Comparison of ENCODE assay signal across 17 mouse cellular contexts in genomic region chr5:120183321-120183720, GRCm38 (mm10).
DNase-seq lines count a peak whose midpoint lies in the region; ATAC-seq lines count a peak whose summit lies in the region.
"Had no signal": no experiment of that assay in that cellular context is flagged by ENCODE, and none has a peak within 500 bp of the region (broad histone marks: within the 10 kb centered on the region; RNA-seq: fewer than 3 reads in every experiment).

No protein-coding gene starts in this region.

- H3K27ac ChIP-seq in forebrain, embryonic 10.5 days = peak overlapping the region; percentile 40; the same call in 1 of the 2 replicates
- H3K27ac ChIP-seq in forebrain, embryonic 14.5 days (ENCODE audit: low read depth, low read length) = no peak overlapping the region
- peak overlapping the region; percentile 45 for H3K27ac ChIP-seq in kidney, embryonic 15.5 days
- peak overlapping the region; percentile 52 for H3K27ac ChIP-seq in midbrain, embryonic 14.5 days (replicated peaks; ENCODE audit: low read depth, low read length)
- H3K27ac ChIP-seq: embryonic facial prominence, embryonic 10.5 days; liver, embryonic 13.5 days had no signal

- no peak overlapping the region for H3K9ac ChIP-seq in forebrain, embryonic 14.5 days (ENCODE audit: low read length)
- no peak overlapping the region for H3K9ac ChIP-seq in kidney, embryonic 15.5 days
- H3K9ac ChIP-seq in midbrain, embryonic 14.5 days (replicated peaks; ENCODE audit: low read length) = no peak overlapping the region
- H3K9ac ChIP-seq: liver, embryonic 13.5 days had no signal

- no peak overlapping the region for H3K4me3 ChIP-seq in forebrain, embryonic 10.5 days
- H3K4me3 ChIP-seq in forebrain, embryonic 14.5 days (ENCODE audit: low read depth, low read length) = no peak overlapping the region
- no peak overlapping the region for H3K4me3 ChIP-seq in kidney, embryonic 15.5 days (replicated peaks)
- no peak overlapping the region for H3K4me3 ChIP-seq in midbrain, embryonic 14.5 days (replicated peaks; ENCODE audit: low read depth, low read length)
- H3K4me3 ChIP-seq: embryonic facial prominence, embryonic 10.5 days; liver, embryonic 13.5 days; megakaryocyte, embryonic 14.5 days had no signal

- no peak for ATAC-seq in forebrain, embryonic 14.5 days
- no peak for ATAC-seq in kidney, embryonic 15.5 days (replicated peaks; ENCODE audit: low FRiP score)
- no peak for ATAC-seq in midbrain, embryonic 14.5 days (ENCODE audit: low FRiP score, low TSS enrichment)
- ATAC-seq: lung, postnatal 0 days had no signal

- H3K4me1 ChIP-seq in forebrain, embryonic 10.5 days = peaks cover 5% of the 10 kb centered on the region; the same call in 1 of the 2 replicates
- H3K4me1 ChIP-seq in forebrain, embryonic 14.5 days (ENCODE audit: control insufficient read depth, insufficient read depth, low read length) = peaks cover 14% of the 10 kb centered on the region; the same call in 1 of the 2 replicates
- peaks cover 7% of the 10 kb centered on the region for H3K4me1 ChIP-seq in kidney, embryonic 15.5 days
- H3K4me1 ChIP-seq in midbrain, embryonic 14.5 days (ENCODE audit: control insufficient read depth, insufficient read depth, low read length) = 0 out of 2 replicates have a peak, but pooled peaks cover 2% of the 10 kb centered on the region
- H3K4me1 ChIP-seq: liver, embryonic 13.5 days had no signal

- no peaks in the 10 kb centered on the region for H3K27me3 ChIP-seq in forebrain, embryonic 10.5 days (ENCODE audit: poor library complexity, severe bottlenecking)
- no peaks in the 10 kb centered on the region for H3K27me3 ChIP-seq in forebrain, embryonic 14.5 days (replicated peaks; ENCODE audit: control insufficient read depth, insufficient read depth, low read length)
- H3K27me3 ChIP-seq in kidney, embryonic 15.5 days = no peaks in the 10 kb centered on the region
- H3K27me3 ChIP-seq in midbrain, embryonic 14.5 days (ENCODE audit: control insufficient read depth, insufficient read depth, low read length) = no peaks in the 10 kb centered on the region
- H3K27me3 ChIP-seq: liver, embryonic 13.5 days had no signal

- no peak overlapping the region for H3K4me2 ChIP-seq in forebrain, embryonic 14.5 days (ENCODE audit: low read length)
- H3K4me2 ChIP-seq in kidney, embryonic 15.5 days = no peak overlapping the region
- H3K4me2 ChIP-seq in midbrain, embryonic 14.5 days (ENCODE audit: low read length) = no peak overlapping the region
- H3K4me2 ChIP-seq: liver, embryonic 13.5 days had no signal

- peaks cover 54% of the 10 kb centered on the region for H3K36me3 ChIP-seq in forebrain, embryonic 10.5 days (replicated peaks)
- peaks cover 7% of the 10 kb centered on the region; the same call in 1 of the 2 replicates for H3K36me3 ChIP-seq in forebrain, embryonic 14.5 days (ENCODE audit: control insufficient read depth, insufficient read depth, low read length)
- H3K36me3 ChIP-seq in kidney, embryonic 15.5 days = peaks cover 20% of the 10 kb centered on the region
- H3K36me3 ChIP-seq in midbrain, embryonic 14.5 days (ENCODE audit: control insufficient read depth, insufficient read depth, low read length) = no peaks in the 10 kb centered on the region

- 87% methylated on average over 8 of the region's 8 CpGs for WGBS in forebrain, embryonic 10.5 days
- WGBS in forebrain, embryonic 14.5 days = 82% methylated on average over 8 of the region's 8 CpGs
- 85% methylated on average over 8 of the region's 8 CpGs for WGBS in kidney, embryonic 15.5 days
- WGBS in midbrain, embryonic 14.5 days = 72% methylated on average over 8 of the region's 8 CpGs

- DNase-seq in forebrain, embryonic 10.5 days (ENCODE audit: extremely low spot score, low spot score) = no peak
- no peak for DNase-seq in forebrain, embryonic 14.5 days (ENCODE audit: low spot score)
- DNase-seq in kidney, postnatal 25 days = no peak
- DNase-seq in ZHBTc4 (ENCODE audit: low read depth, low spot score) = peak; percentile 23
- DNase-seq in midbrain, embryonic 14.5 days = no peak
- no peak for DNase-seq in ovary, postnatal 14 days (ENCODE audit: low spot score)
- no peak for DNase-seq in frontal cortex, postnatal 14 days (ENCODE audit: low spot score in 2 of 2)
- DNase-seq: adrenal gland, adult 2 months; cerebellum, postnatal 14 days; heart, postnatal 4 days; kidney, adult 18-20 months; liver, embryonic 13.5 days; thymus, postnatal 14 days had no signal

- H3K9me3 ChIP-seq in forebrain, embryonic 10.5 days = peaks cover 6% of the 10 kb centered on the region; the same call in 1 of the 2 replicates
- no peaks in the 10 kb centered on the region for H3K9me3 ChIP-seq in forebrain, embryonic 14.5 days (replicated peaks; ENCODE audit: control insufficient read depth, low read length)
- H3K9me3 ChIP-seq in kidney, embryonic 15.5 days (replicated peaks) = no peaks in the 10 kb centered on the region
- H3K9me3 ChIP-seq in midbrain, embryonic 14.5 days (ENCODE audit: control insufficient read depth, low read length) = no peaks in the 10 kb centered on the region
- H3K9me3 ChIP-seq: embryonic facial prominence, embryonic 10.5 days; liver, embryonic 13.5 days had no signal
